15 mouse cellular contexts compared by ENCODE assay signal in the genomic region with DNA sequence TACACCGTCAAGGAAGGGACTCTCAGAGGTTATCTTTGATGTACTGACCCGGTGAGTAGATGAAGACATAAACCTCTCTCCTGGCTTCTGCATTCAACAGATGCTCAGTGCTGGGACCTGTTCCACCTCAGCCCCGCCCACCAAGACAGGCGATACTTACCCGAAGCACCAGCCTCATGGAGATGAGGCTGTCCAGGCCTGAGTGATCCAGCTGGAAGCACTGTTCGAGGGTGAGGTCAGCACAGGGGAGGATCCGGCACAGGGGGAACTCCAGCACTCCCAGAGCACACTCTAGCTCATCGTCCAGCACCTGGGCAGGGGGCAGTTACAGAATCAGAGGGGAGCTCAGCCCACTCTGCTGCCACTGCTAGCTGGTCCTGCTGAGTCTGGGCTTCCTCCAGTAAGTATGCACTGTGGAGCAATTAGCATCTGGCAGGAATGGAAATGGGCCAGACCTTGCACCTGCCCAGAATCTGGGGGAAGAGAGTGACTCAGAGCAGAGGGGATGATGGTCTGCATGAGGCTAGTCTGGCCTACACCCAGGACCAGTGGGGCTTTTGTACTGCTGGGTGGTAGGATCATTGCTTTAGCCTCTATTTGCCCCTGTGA. TPM values are rescaled to one million over a fixed set of nuclear protein-coding genes. Genes with fewer than 3 reads are reported as not detected.
A peak's percentile ranks its signal among the peaks of the same experiment; 100 is the strongest.
DNase-seq lines count a peak whose midpoint lies in the region; ATAC-seq and TF ChIP-seq lines count a peak whose summit lies in the region.
"Had no signal": no experiment of that assay in that cellular context is flagged by ENCODE, and none has a peak within 500 bp of the region (broad histone marks: within the 10 kb centered on the region; RNA-seq: fewer than 3 reads in every experiment).

No protein-coding gene starts in this region.

- no peak overlapping the region for H3K9ac ChIP-seq in forebrain, embryonic 15.5 days (replicated peaks)
- no peak overlapping the region for H3K9ac ChIP-seq in forebrain, embryonic 13.5 days
- H3K9ac ChIP-seq in limb, embryonic 14.5 days (ENCODE audit: low read depth, low read length, severe bottlenecking): no peak overlapping the region
- H3K9ac ChIP-seq: liver, embryonic 12.5 days had no signal

- no peaks in the 10 kb centered on the region for H3K9me3 ChIP-seq in forebrain, embryonic 15.5 days
- H3K9me3 ChIP-seq in forebrain, embryonic 13.5 days (replicated peaks): no peaks in the 10 kb centered on the region
- no peaks in the 10 kb centered on the region for H3K9me3 ChIP-seq in limb, embryonic 14.5 days (ENCODE audit: control insufficient read depth, low read length)
- H3K9me3 ChIP-seq: liver, embryonic 12.5 days; midbrain, embryonic 10.5 days had no signal

- no peaks in the 10 kb centered on the region for H3K36me3 ChIP-seq in forebrain, embryonic 15.5 days
- H3K36me3 ChIP-seq in forebrain, embryonic 13.5 days (ENCODE audit: poor library complexity, severe bottlenecking): no peaks in the 10 kb centered on the region
- H3K36me3 ChIP-seq in limb, embryonic 14.5 days (ENCODE audit: control insufficient read depth, insufficient read depth, low read length): no peaks in the 10 kb centered on the region
- H3K36me3 ChIP-seq: liver, embryonic 12.5 days; midbrain, embryonic 10.5 days had no signal

- no peak overlapping the region for H3K4me2 ChIP-seq in forebrain, embryonic 15.5 days (replicated peaks)
- no peak overlapping the region for H3K4me2 ChIP-seq in forebrain, embryonic 13.5 days
- no peak overlapping the region for H3K4me2 ChIP-seq in limb, embryonic 14.5 days (replicated peaks; ENCODE audit: low read depth, low read length, severe bottlenecking)
- H3K4me2 ChIP-seq: liver, embryonic 12.5 days had no signal

- no peak overlapping the region for H3K27ac ChIP-seq in forebrain, embryonic 15.5 days (replicated peaks)
- H3K27ac ChIP-seq in forebrain, embryonic 13.5 days: no peak overlapping the region
- no peak overlapping the region for H3K27ac ChIP-seq in limb, embryonic 14.5 days (replicated peaks; ENCODE audit: low read depth, low read length)
- H3K27ac ChIP-seq: liver, embryonic 12.5 days; midbrain, embryonic 10.5 days had no signal

- no peak overlapping the region for H3K4me3 ChIP-seq in forebrain, embryonic 15.5 days
- no peak overlapping the region for H3K4me3 ChIP-seq in forebrain, embryonic 13.5 days
- no peak overlapping the region for H3K4me3 ChIP-seq in limb, embryonic 14.5 days (replicated peaks; ENCODE audit: low read length)
- H3K4me3 ChIP-seq: liver, embryonic 12.5 days; midbrain, embryonic 10.5 days had no signal

- ATAC-seq in forebrain, embryonic 15.5 days (replicated peaks): 0 out of 2 replicates have a peak, but pooled peaks have one; percentile 29
- no peak for ATAC-seq in forebrain, embryonic 13.5 days
- ATAC-seq in limb, embryonic 14.5 days (ENCODE audit: low FRiP score, low read depth): 0 out of 2 replicates have a peak, but pooled peaks have one; percentile 41
- no peak for ATAC-seq in granulocyte monocyte progenitor cell, adult 5-6 weeks (replicated peaks; ENCODE audit: poor library complexity, severe bottlenecking)
- ATAC-seq: liver, embryonic 12.5 days had no signal

- 78% methylated on average over 8 of the region's 8 CpGs for WGBS in forebrain, embryonic 15.5 days
- WGBS in forebrain, embryonic 13.5 days: 73% methylated on average over 8 of the region's 8 CpGs
- 46% methylated on average over 8 of the region's 8 CpGs for WGBS in limb, embryonic 14.5 days

- no peak for TF ChIP-seq POLR2A in limb, embryonic 14.5 days (IDR thresholded peaks at IDR 0.05; ENCODE audit: borderline replicate concordance, extremely low read depth, insufficient read depth, insufficient read length)

- no peaks in the 10 kb centered on the region for H3K27me3 ChIP-seq in forebrain, embryonic 15.5 days
- no peaks in the 10 kb centered on the region for H3K27me3 ChIP-seq in forebrain, embryonic 13.5 days
- no peaks in the 10 kb centered on the region for H3K27me3 ChIP-seq in limb, embryonic 14.5 days (ENCODE audit: control insufficient read depth, insufficient read depth, low read length)

- DNase-seq in left cerebral cortex, postnatal 4 days: peak; percentile 61
- DNase-seq in left cerebral cortex, postnatal 10 days (ENCODE audit: extremely low spot score in 1 of 2, low spot score in 2 of 2): no peak
- DNase-seq in Muller cell, postnatal 12 days (ENCODE audit: inconsistent ontology term): peak; percentile 67
- DNase-seq in limb, embryonic 14.5 days (ENCODE audit: low spot score): peak; percentile 21
- DNase-seq in T-cell, adult 2 months (ENCODE audit: low spot score): no peak
- DNase-seq: embryo, embryonic 11 days; gastrocnemius, postnatal 14 days; lung, postnatal 10 days; right cerebral cortex, postnatal 14 days; thymus, postnatal 36 days had no signal

- H3K4me1 ChIP-seq in forebrain, embryonic 15.5 days: no peaks in the 10 kb centered on the region
- H3K4me1 ChIP-seq in forebrain, embryonic 13.5 days: peaks cover 6% of the 10 kb centered on the region; the same call in 1 of the 2 replicates
- H3K4me1 ChIP-seq in limb, embryonic 14.5 days (ENCODE audit: control insufficient read depth, insufficient read depth, low read length): no peaks in the 10 kb centered on the region
- H3K4me1 ChIP-seq: liver, embryonic 12.5 days had no signal

- intact Hi-C loops in left cerebral cortex, postnatal 4 days (cut with DNase I): no loop called here
- intact Hi-C loops in left cerebral cortex, postnatal 10 days (cut with DNase I): no loop called here

RNA-seq across cellular contexts. Expression of a gene that starts 38.9 kb away (rescaled TPM):
- polyA plus RNA-seq in forebrain, embryonic 15.5 days (2015; fragmentation: Nextera tagmentation; extraction: Ambion mirVana): 0.46 and 0.86 TPM in 2 replicates
- polyA plus RNA-seq in forebrain, embryonic 13.5 days (2015; fragmentation: Nextera tagmentation; extraction: Ambion mirVana): 0.26 and 0.31 TPM in 2 replicates
- total RNA-seq in left cerebral cortex, postnatal 4 days (2021): 1 to 10 TPM; 1.6 to 3.3 TPM
- 1 to 10 TPM; 1.6 TPM for total RNA-seq in left cerebral cortex, postnatal 10 days (2021)
- polyA plus RNA-seq in limb, embryonic 14.5 days (2012; rRNA removed): 1.1 and 1.2 TPM in 2 replicates
- polyA plus RNA-seq in limb, embryonic 14.5 days (2014; fragmentation: Nextera tagmentation; extraction: Ambion mirVana): 0.59 and 0.69 TPM in 2 replicates
- not detected in 2 replicates for total RNA-seq in granulocyte monocyte progenitor cell, adult 5-6 weeks (2014; fragmentation: Nextera tagmentation)
- total RNA-seq in granulocyte monocyte progenitor cell, adult 5-6 weeks (2017): not detected in 2 replicates

Comparison
In these comparisons a context has a peak if more than half of its experiments do, and no peak if none do; other contexts are left out.
1. ATAC-seq: peak in forebrain, embryonic 15.5 days (single experiment) and limb, embryonic 14.5 days (single experiment); none in forebrain, embryonic 13.5 days (single experiment) and granulocyte monocyte progenitor cell, adult 5-6 weeks (single experiment).
2. DNase-seq: peak in left cerebral cortex, postnatal 4 days (single experiment), Muller cell, postnatal 12 days (single experiment) and limb, embryonic 14.5 days (single experiment); none in left cerebral cortex, postnatal 10 days (0 of 2) and T-cell, adult 2 months (single experiment).